Mouse (Mus musculus) v-Abl transformed pro-B cells (cell line): ENCODE data around the gene Zfp955b.
"Not testable (repeated sequence)": the region's sequence is repeated elsewhere in the genome, so short reads cannot be mapped to it uniquely, and the experiment has no call there.

Experiments used
- in situ Hi-C, 2 experiments: fragments of 400-800 bp; cut with MboI; formaldehyde crosslinking; loops; one replicate each; pipeline ENCODE4 v1.15.1; 2025; ENCODE audit not compliant: unreplicated experiment in 2 of 2

Gene Zfp955b

GRCm38 (mm10) chr17:33289039-33289875, at the start of gene Zfp955b:
Zfp955b (plus strand) TSS chr17:33289544.
- in situ Hi-C loops = not testable (repeated sequence)

- in situ Hi-C loops = not testable (repeated sequence)
Observed at GRCm38 (mm10) chr17:33254530-33255318, 34.6 kb upstream of the Zfp955b start, which contains the start of gene Zfp955a. Zfp955a (minus strand) TSS chr17:33255145.

- in situ Hi-C loops = not testable (repeated sequence)
Observed at GRCm38 (mm10) chr17:33255319-33255657, 34.1 kb upstream of the Zfp955b start.

- in situ Hi-C loops = no loop called here
Observed at GRCm38 (mm10) chr17:33264376-33264775, 25.0 kb upstream of the Zfp955b start, which contains the start of gene Olfr63. Olfr63 (plus strand) TSS chr17:33264676.

GRCm38 (mm10) chr17:33268907-33269306, 20.4 kb upstream of the Zfp955b start:
- in situ Hi-C loops = no loop called here

GRCm38 (mm10) chr17:33289876-33290149, 469 bp downstream of the Zfp955b start:
- in situ Hi-C loops = not testable (repeated sequence)

GRCm38 (mm10) chr17:33352981-33353380, 63.6 kb downstream of the Zfp955b start:
- in situ Hi-C loops = no loop called here
